Mouse (Mus musculus) liver, embryonic 13.5 days (tissue): ENCODE measurements around the gene Helz2. TPM values are rescaled to one million over a fixed set of nuclear protein-coding genes. Genes with fewer than 3 reads are reported as not detected.
A peak's percentile ranks its signal among the peaks of the same experiment; 100 is the strongest.
"Not testable (repeated sequence)": the region's sequence is repeated elsewhere in the genome, so short reads cannot be mapped to it uniquely, and the experiment has no call there.

Source experiments
- ATAC-seq: fragments of 200-750 bp; cut with Nextera tagmentation; 2 replicates; pipeline ENCODE4 v1.8.0; 2017; ENCODE audit warnings: low read depth, mild to moderate bottlenecking, moderate number of reproducible peaks, moderate library complexity
- DNase-seq: peaks from one replicate; pipeline ENCODE4 v3.0.0; 2022
- H3K27ac ChIP-seq: fragments of 300-500 bp; sonication (generic); 2 replicates; pipeline ENCODE4 v1.5.1; 2015; ENCODE audit warnings: moderate library complexity, mild to moderate bottlenecking, inconsistent platforms
- H3K27me3 ChIP-seq: fragments of 300-500 bp; sonication (generic); 2 replicates; pipeline ENCODE4 v1.6.1; 2015; ENCODE audit warnings: mild to moderate bottlenecking, inconsistent platforms
- H3K36me3 ChIP-seq: fragments of 300-500 bp; sonication (generic); 2 replicates; pipeline ENCODE4 v1.6.1; 2015; ENCODE audit warnings: mild to moderate bottlenecking, inconsistent platforms
- H3K4me1 ChIP-seq: fragments of 300-500 bp; sonication (generic); replicated peaks from 2 replicates; pipeline ENCODE4 v1.6.1; 2015; ENCODE audit warnings: inconsistent platforms
- H3K4me2 ChIP-seq: fragments of 300-500 bp; sonication (generic); 2 replicates; pipeline ENCODE4 v1.6.1; 2015; ENCODE audit warnings: inconsistent platforms, mild to moderate bottlenecking, moderate library complexity
- H3K4me3 ChIP-seq: fragments of 300-500 bp; sonication (generic); replicated peaks from 2 replicates; pipeline ENCODE4 v1.5.1; 2015; ENCODE audit warnings: mild to moderate bottlenecking, inconsistent platforms
- H3K9ac ChIP-seq: fragments of 300-500 bp; sonication (generic); 2 replicates; pipeline ENCODE4 v1.6.1; 2015; ENCODE audit warnings: mild to moderate bottlenecking, inconsistent platforms
- H3K9me3 ChIP-seq: fragments of 300-500 bp; sonication (generic); replicated peaks from 2 replicates; pipeline ENCODE4 v1.6.1; 2016; ENCODE audit warnings: inconsistent platforms
- WGBS: fragments of 180-500 bp; shearing (Covaris S2); methylation state at CpG from one replicate; pipeline ENCODE4 v1.1.7; 2015; ENCODE audit not compliant: insufficient replicate concordance; 5-methylcytosine and 5-hydroxymethylcytosine counted together
- polyA plus RNA-seq: library from polyadenylated mRNA; unstranded; fragments of >200 nt; fragmentation: Nextera tagmentation; extraction: Ambion mirVana; gene quantifications from 2 replicates; pipeline ENCODE4 v1.2.1, GENCODE M21; 2015

Gene Helz2
- polyA plus RNA-seq, result 1.3 and 1.5 TPM in 2 replicates

- peaks cover 39% of the 10 kb centered on the region for H3K4me1 ChIP-seq
- peak within 1 kb of the TSS; percentile 86 for H3K9ac ChIP-seq
- 8% methylated on average over 16 of the region's 16 CpGs for WGBS
- DNase-seq (peak; percentile 47), ATAC-seq (peak; percentile 82)
- peak within 1 kb of the TSS; percentile 79 for H3K27ac ChIP-seq
- peak within 1 kb of the TSS; percentile 75 for H3K4me3 ChIP-seq
- no peaks in the 10 kb centered on the region for H3K27me3 ChIP-seq
- peaks cover 30% of the 10 kb centered on the region for H3K36me3 ChIP-seq
- H3K4me2 ChIP-seq, result peak within 1 kb of the TSS; percentile 78
- H3K9me3 ChIP-seq, result no peaks in the 10 kb centered on the region
Observed at GRCm38 (mm10) chr2:181241602-181242313, at the start of gene Helz2. TSS of gene Helz2 (minus strand) at chr2:181242027.

- Histone ChIP-seq H3K27ac (no peak overlapping the region), H3K9ac (no peak overlapping the region), H3K4me1 (peaks cover 29% of the 10 kb centered on the region), H3K4me3 (no peak overlapping the region), H3K36me3 (peaks cover 3% of the 10 kb centered on the region), H3K4me2 (no peak overlapping the region), H3K27me3 (no peaks in the 10 kb centered on the region), H3K9me3 (no peaks in the 10 kb centered on the region)
- no peak for DNase-seq
- no peak for ATAC-seq
- WGBS, result 30% methylated on average over 1 of the region's 1 CpGs
Observed at GRCm38 (mm10) chr2:181290937-181291336, 49.1 kb upstream of the Helz2 start.

GRCm38 (mm10) chr2:181288691-181289090 is 46.9 kb upstream of the Helz2 start:
- Histone ChIP-seq H3K27me3 (no peaks in the 10 kb centered on the region), H3K4me1 (peaks cover 35% of the 10 kb centered on the region), H3K9me3 (no peaks in the 10 kb centered on the region), H3K27ac (peak overlapping the region; percentile 75), H3K9ac (peak overlapping the region; percentile 71), H3K4me3 (peak overlapping the region; percentile 80), H3K4me2 (peak overlapping the region; percentile 78), H3K36me3 (peaks cover 16% of the 10 kb centered on the region)
- 78% methylated on average over 3 of the region's 3 CpGs for WGBS
- no peak for ATAC-seq
- DNase-seq, result no peak

GRCm38 (mm10) chr2:181287958-181288350 is 46.1 kb upstream of the Helz2 start, which contains the start of gene Gmeb2:
TSS of gene Gmeb2 (minus strand) at chr2:181288035.
- Histone ChIP-seq H3K9ac (peak within 1 kb of the TSS; percentile 90), H3K4me3 (peak within 1 kb of the TSS; percentile 80), H3K4me1 (peaks cover 42% of the 10 kb centered on the region), H3K4me2 (peak within 1 kb of the TSS; percentile 79), H3K27ac (peak within 1 kb of the TSS; percentile 91), H3K36me3 (peaks cover 23% of the 10 kb centered on the region)
- H3K9me3 ChIP-seq, H3K27me3 ChIP-seq: not testable (repeated sequence)
- under 1% methylated on average over 24 of the region's 38 CpGs for WGBS
- peak; percentile 94 for DNase-seq
- ATAC-seq, result peak; percentile 94

- Histone ChIP-seq H3K27ac (peak overlapping the region; percentile 91), H3K27me3 (no peaks in the 10 kb centered on the region), H3K4me2 (peak overlapping the region; percentile 79), H3K9me3 (no peaks in the 10 kb centered on the region), H3K9ac (peak overlapping the region; percentile 90), H3K4me3 (peak overlapping the region; percentile 80), H3K4me1 (peaks cover 47% of the 10 kb centered on the region), H3K36me3 (peaks cover 26% of the 10 kb centered on the region)
- WGBS, result under 1% methylated on average over 45 of the region's 71 CpGs
- DNase-seq, result peak; percentile 76
- ATAC-seq, result peak; percentile 84
Observed at GRCm38 (mm10) chr2:181287338-181287957, 45.6 kb upstream of the Helz2 start.

GRCm38 (mm10) chr2:181286629-181287337 is 45.0 kb upstream of the Helz2 start:
- Histone ChIP-seq H3K4me2 (peak overlapping the region; percentile 79), H3K9me3 (no peaks in the 10 kb centered on the region), H3K4me3 (peak overlapping the region; percentile 80), H3K9ac (peak overlapping the region; percentile 90), H3K27me3 (no peaks in the 10 kb centered on the region), H3K27ac (peak overlapping the region; percentile 91), H3K36me3 (peaks cover 32% of the 10 kb centered on the region), H3K4me1 (peaks cover 52% of the 10 kb centered on the region)
- DNase-seq, result no peak
- 33% methylated on average over 6 of the region's 6 CpGs for WGBS
- ATAC-seq, result no peak

GRCm38 (mm10) chr2:181279968-181280367 is 38.1 kb upstream of the Helz2 start:
- ATAC-seq (no peak), DNase-seq (no peak)
- Histone ChIP-seq H3K27ac (no peak overlapping the region), H3K27me3 (no peaks in the 10 kb centered on the region), H3K4me2 (no peak overlapping the region), H3K4me3 (no peak overlapping the region), H3K9ac (no peak overlapping the region), H3K9me3 (no peaks in the 10 kb centered on the region), H3K36me3 (peaks cover 64% of the 10 kb centered on the region), H3K4me1 (peaks cover 38% of the 10 kb centered on the region)
- WGBS, result 62% methylated on average over 1 of the region's 1 CpGs

- WGBS, result 70% methylated on average over 3 of the region's 3 CpGs
- Histone ChIP-seq H3K27ac (peak overlapping the region; percentile 11; the same call in 1 of the 2 replicates), H3K4me1 (peaks cover 27% of the 10 kb centered on the region), H3K4me2 (no peak overlapping the region), H3K4me3 (no peak overlapping the region), H3K9me3 (no peaks in the 10 kb centered on the region), H3K27me3 (no peaks in the 10 kb centered on the region), H3K36me3 (peaks cover 69% of the 10 kb centered on the region), H3K9ac (no peak overlapping the region)
- ATAC-seq (peak; percentile 57), DNase-seq (no peak)
Observed at GRCm38 (mm10) chr2:181277866-181278265, 36.0 kb upstream of the Helz2 start.

- Histone ChIP-seq H3K4me2 (no peak overlapping the region), H3K4me1 (peaks cover 18% of the 10 kb centered on the region), H3K4me3 (no peak overlapping the region), H3K36me3 (peaks cover 63% of the 10 kb centered on the region), H3K9me3 (no peaks in the 10 kb centered on the region), H3K27me3 (no peaks in the 10 kb centered on the region), H3K27ac (no peak overlapping the region), H3K9ac (no peak overlapping the region)
- no peak for DNase-seq
- ATAC-seq, result 0 out of 2 replicates have a peak, but pooled peaks have one; percentile 18
- 70% methylated on average over 1 of the region's 1 CpGs for whole genome bisulfite sequencing
Observed at GRCm38 (mm10) chr2:181276766-181277165, 34.9 kb upstream of the Helz2 start.

- H3K4me2 ChIP-seq, result no peak overlapping the region
- ATAC-seq (no peak), DNase-seq (no peak)
- no peak overlapping the region for H3K4me3 ChIP-seq
- H3K9ac ChIP-seq, result no peak overlapping the region
- H3K4me1 ChIP-seq, result peaks cover 18% of the 10 kb centered on the region
- no peaks in the 10 kb centered on the region for H3K27me3 ChIP-seq
- H3K27ac ChIP-seq, result no peak overlapping the region
- no peaks in the 10 kb centered on the region for H3K9me3 ChIP-seq
- H3K36me3 ChIP-seq, result peaks cover 79% of the 10 kb centered on the region
- WGBS, result 70% methylated on average over 4 of the region's 4 CpGs
Observed at GRCm38 (mm10) chr2:181274639-181275038, 32.8 kb upstream of the Helz2 start.

- peaks cover 18% of the 10 kb centered on the region for H3K4me1 ChIP-seq
- 85% methylated on average over 2 of the region's 2 CpGs for WGBS
- no peaks in the 10 kb centered on the region for H3K9me3 ChIP-seq
- no peak for ATAC-seq
- no peak for DNase-seq
- no peak overlapping the region for H3K4me3 ChIP-seq
- H3K27me3 ChIP-seq, result no peaks in the 10 kb centered on the region
- no peak overlapping the region for H3K27ac ChIP-seq
- H3K36me3 ChIP-seq, result peaks cover 79% of the 10 kb centered on the region
- no peak overlapping the region for H3K4me2 ChIP-seq
- H3K9ac ChIP-seq, result no peak overlapping the region
Observed at GRCm38 (mm10) chr2:181273829-181274228, 32.0 kb upstream of the Helz2 start.
